Mouse (Mus musculus) cerebellum, adult 11 months (tissue): ENCODE results near the gene Col26a1.

ENCODE experiments used
- DNase-seq: peaks from one replicate; pipeline ENCODE4 v3.0.0; 2022

The Col26a1 gene

GRCm38 (mm10) chr5:136881380-136882009, 1.5 kb downstream of the Col26a1 start:
- DNase-seq: peak; percentile 47

GRCm38 (mm10) chr5:136880101-136880500, 2.9 kb downstream of the Col26a1 start:
- no peak for DNase-seq

GRCm38 (mm10) chr5:136874271-136874670, 8.7 kb downstream of the Col26a1 start:
- no peak for DNase-seq

- DNase-seq: no peak
Observed at GRCm38 (mm10) chr5:136872417-136872816, 10.6 kb downstream of the Col26a1 start.

- no peak for DNase-seq
Observed at GRCm38 (mm10) chr5:136869451-136870114, 13.4 kb downstream of the Col26a1 start.

GRCm38 (mm10) chr5:136867706-136868105, 15.3 kb downstream of the Col26a1 start:
- no peak for DNase-seq

GRCm38 (mm10) chr5:136863961-136864674, 18.9 kb downstream of the Col26a1 start:
- no peak for DNase-seq

GRCm38 (mm10) chr5:136863276-136863675, 19.7 kb downstream of the Col26a1 start:
- DNase-seq: no peak

- no peak for DNase-seq
Observed at GRCm38 (mm10) chr5:136862806-136863205, 20.2 kb downstream of the Col26a1 start.

GRCm38 (mm10) chr5:136861191-136861940, 21.6 kb downstream of the Col26a1 start:
- no peak for DNase-seq

- DNase-seq: no peak
Observed at GRCm38 (mm10) chr5:136850716-136851115, 32.3 kb downstream of the Col26a1 start.

GRCm38 (mm10) chr5:136846385-136847264, 36.4 kb downstream of the Col26a1 start:
- DNase-seq: no peak

- DNase-seq: no peak
Observed at GRCm38 (mm10) chr5:136843930-136844329, 39.1 kb downstream of the Col26a1 start.

GRCm38 (mm10) chr5:136840036-136840435, 43.0 kb downstream of the Col26a1 start:
- DNase-seq: no peak

GRCm38 (mm10) chr5:136833053-136833452, 50.0 kb downstream of the Col26a1 start:
- no peak for DNase-seq

GRCm38 (mm10) chr5:136830156-136830555, 52.9 kb downstream of the Col26a1 start:
- no peak for DNase-seq

- DNase-seq: no peak
Observed at GRCm38 (mm10) chr5:136821971-136822370, 61.0 kb downstream of the Col26a1 start.

- DNase-seq: no peak
Observed at GRCm38 (mm10) chr5:136820911-136821310, 62.1 kb downstream of the Col26a1 start.

- DNase-seq: no peak
Observed at GRCm38 (mm10) chr5:136819686-136820085, 63.3 kb downstream of the Col26a1 start.

GRCm38 (mm10) chr5:136810539-136811374, 72.3 kb downstream of the Col26a1 start:
- DNase-seq: no peak

GRCm38 (mm10) chr5:136806379-136807056, 76.5 kb downstream of the Col26a1 start:
- no peak for DNase-seq
